Mouse (Mus musculus) liver, adult 2 months (tissue): ENCODE measurements at regions not wholly inside any gene's neighbourhood (a gene's known extent, or its start where the extent isn't known, plus 50 kb on each side); places are given as distances from the start of the nearest gene placed in this dataset.

ENCODE experiments used
- CTCF ChIP-seq: fragments of 200-500 bp; IDR thresholded peaks from 2 replicates; pipeline ENCODE4 v1.5.1; 2011; ENCODE audit warnings: low read depth, low read length, control low read depth
- POLR2A ChIP-seq: fragments of 200-500 bp; IDR thresholded peaks from 2 replicates; pipeline ENCODE4 v1.6.1; 2011; ENCODE audit warnings: low read length, control low read depth; ENCODE audit not compliant: insufficient read depth; ENCODE audit errors: extremely low read depth

DNA sequence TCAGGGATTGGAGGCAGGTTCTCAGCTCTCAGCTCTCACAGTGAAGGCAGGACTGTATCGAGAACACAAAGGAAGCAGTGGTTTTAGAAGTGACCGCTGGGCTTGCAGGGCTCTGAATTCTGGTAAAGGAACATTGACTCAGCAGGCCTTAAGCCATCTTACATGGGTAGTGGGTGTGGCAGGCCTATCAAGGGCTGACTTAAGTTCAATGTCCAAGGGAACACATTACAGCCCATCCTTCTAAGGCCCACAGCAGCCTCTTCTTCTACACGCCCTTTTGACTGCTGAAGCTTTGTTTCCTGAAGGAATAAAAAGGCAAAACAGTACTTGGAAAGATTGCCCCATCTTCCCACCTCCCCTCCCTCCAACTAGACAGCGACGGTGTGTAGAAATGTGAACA, 137.6 kb downstream of the Tnfsf18 start:
- TF ChIP-seq POLR2A (no peak), CTCF (no peak)
